Mouse (Mus musculus) hindbrain, postnatal 0 days (tissue): ENCODE measurements around the gene Adcy6. TPM values are rescaled to one million over a fixed set of nuclear protein-coding genes. Genes with fewer than 3 reads are reported as not detected.

Experiments
- ATAC-seq: fragments of 200-750 bp; cut with Nextera tagmentation; 2 replicates; pipeline ENCODE4 v1.8.0; 2017; ENCODE audit warnings: mild to moderate bottlenecking, moderate TSS enrichment, moderate library complexity
- DNase-seq: peaks from one replicate; pipeline ENCODE4 v3.0.0-alpha.2; 2015; ENCODE audit warnings: low spot score
- H3K27ac ChIP-seq: fragments of 300-500 bp; sonication (generic); 2 replicates; pipeline ENCODE4 v1.5.1; 2014; ENCODE audit warnings: mild to moderate bottlenecking
- H3K27me3 ChIP-seq: fragments of 300-500 bp; sonication (generic); 2 replicates; pipeline ENCODE4 v1.6.1; 2014; ENCODE audit warnings: low read length, mixed read lengths; ENCODE audit not compliant: insufficient read depth
- H3K36me3 ChIP-seq: fragments of 300-500 bp; sonication (generic); 2 replicates; pipeline ENCODE4 v1.6.1; 2014; ENCODE audit warnings: low read length, mixed read lengths; ENCODE audit not compliant: insufficient read depth
- H3K4me1 ChIP-seq: fragments of 300-500 bp; sonication (generic); 2 replicates; pipeline ENCODE4 v1.6.1; 2014; ENCODE audit warnings: antibody characterized with exemption, low read length, mixed read lengths; ENCODE audit not compliant: insufficient read depth
- H3K4me2 ChIP-seq: fragments of 300-500 bp; sonication (generic); 2 replicates; pipeline ENCODE4 v1.6.1; 2014; ENCODE audit warnings: low read depth, mild to moderate bottlenecking, low read length, moderate library complexity, mixed read lengths
- H3K4me3 ChIP-seq: fragments of 300-500 bp; sonication (generic); 2 replicates; pipeline ENCODE4 v1.5.1; 2014; ENCODE audit warnings: low read length
- H3K9ac ChIP-seq: fragments of 300-500 bp; sonication (generic); replicated peaks from 2 replicates; pipeline ENCODE4 v1.6.1; 2014; ENCODE audit warnings: mild to moderate bottlenecking, low read length, moderate library complexity, mixed read lengths
- H3K9me3 ChIP-seq: fragments of 300-500 bp; sonication (generic); 2 replicates; pipeline ENCODE4 v1.6.1; 2016; ENCODE audit warnings: low read length, mixed read lengths
- CTCF ChIP-seq: IDR thresholded peaks from 2 replicates; pipeline ENCODE4 v1.5.1; 2016; ENCODE audit warnings: antibody characterized with exemption, control low read depth, low read depth
- WGBS: fragments of 180-500 bp; shearing (Covaris S2); extraction: QIAGEN DNeasy Blood & Tissue Kit; methylation state at CpG from one replicate; pipeline ENCODE4 v1.1.7; 2014; 5-methylcytosine and 5-hydroxymethylcytosine counted together
- polyA plus RNA-seq: library from polyadenylated mRNA; unstranded; fragments of >200 nt; fragmentation: Nextera tagmentation; extraction: Ambion mirVana; gene quantifications from 2 replicates; pipeline ENCODE4 v1.2.1, GENCODE M21; 2015
- total RNA-seq: library from RNA; depleted of rRNA; stranded (reverse); fragments of >200 nt; gene quantifications from 2 replicates; pipeline ENCODE4 v1.2.3, GENCODE M21; 2014

The Adcy6 gene
- total and polyA plus RNA-seq, 2 experiments from 2014 or later = 6.2 to 43.2 TPM

DNA sequence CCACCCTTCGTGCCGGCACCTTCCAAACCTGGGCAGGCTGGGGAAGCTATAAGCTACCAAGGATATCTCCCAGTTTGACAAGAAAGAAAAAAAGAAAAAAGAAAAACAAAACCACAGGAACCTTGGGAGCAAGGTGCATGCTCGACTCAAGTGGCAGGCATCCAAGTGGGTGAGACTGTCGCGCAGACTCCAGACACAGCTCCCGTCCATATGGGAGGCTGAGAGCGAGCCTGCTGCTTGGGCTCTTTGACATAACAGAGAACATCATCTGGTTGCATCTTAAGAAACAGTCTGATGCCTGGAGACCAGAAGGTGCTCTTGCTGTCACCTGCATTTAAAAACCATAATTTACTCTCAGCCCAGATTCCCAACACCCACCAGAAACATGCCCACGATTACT, 27.5 kb downstream of the Adcy6 start:
- ATAC-seq (no peak), DNase-seq (no peak)
- Histone ChIP-seq H3K9me3 (no peaks in the 10 kb centered on the region), H3K4me3 (no peak overlapping the region), H3K27ac (no peak overlapping the region), H3K4me2 (no peak overlapping the region), H3K9ac (no peak overlapping the region), H3K36me3 (no peaks in the 10 kb centered on the region), H3K27me3 (no peaks in the 10 kb centered on the region), H3K4me1 (no peaks in the 10 kb centered on the region)
- TF ChIP-seq CTCF = no peak
- 71% methylated on average over 8 of the region's 8 CpGs for WGBS

DNA sequence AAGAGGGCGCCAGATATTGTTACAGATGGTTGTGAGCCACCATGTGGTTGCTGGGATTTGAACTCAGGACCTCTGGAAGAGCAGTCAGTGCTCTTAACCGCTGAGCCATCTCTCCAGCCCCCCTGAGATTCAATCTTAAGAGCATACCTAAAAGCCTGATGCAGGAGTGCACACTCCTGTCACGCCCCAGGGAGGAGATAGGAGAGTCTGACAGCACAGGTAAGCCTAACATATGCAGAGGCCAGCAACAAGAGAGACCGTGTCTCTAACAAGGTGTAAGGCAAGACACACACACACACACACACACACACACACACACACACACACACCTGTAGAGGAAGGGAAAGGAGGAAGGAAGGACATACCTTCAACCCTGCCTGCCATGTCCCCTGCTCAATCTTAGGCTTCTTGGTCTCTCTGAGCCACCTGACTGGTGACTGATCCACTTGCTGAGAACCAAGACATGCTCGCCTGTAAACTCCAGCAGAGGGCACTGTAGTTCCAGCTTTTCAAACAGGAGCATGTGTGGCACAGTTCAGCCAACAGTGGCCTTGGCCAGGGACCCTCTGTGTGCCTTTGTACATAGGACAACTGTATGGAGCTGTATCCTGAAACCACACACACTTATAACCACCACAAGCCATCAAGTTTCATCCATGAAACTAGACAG, 29.9 kb downstream of the Adcy6 start:
- Histone ChIP-seq H3K4me3 (no peak overlapping the region), H3K27me3 (no peaks in the 10 kb centered on the region), H3K27ac (no peak overlapping the region), H3K4me2 (no peak overlapping the region), H3K36me3 (no peaks in the 10 kb centered on the region), H3K9ac (no peak overlapping the region), H3K9me3 (no peaks in the 10 kb centered on the region), H3K4me1 (no peaks in the 10 kb centered on the region)
- WGBS = 44% methylated on average over 4 of the region's 5 CpGs
- DNase-seq (peak; percentile 93), ATAC-seq (peak; percentile 88)
- TF ChIP-seq CTCF = peak; percentile 94

DNA sequence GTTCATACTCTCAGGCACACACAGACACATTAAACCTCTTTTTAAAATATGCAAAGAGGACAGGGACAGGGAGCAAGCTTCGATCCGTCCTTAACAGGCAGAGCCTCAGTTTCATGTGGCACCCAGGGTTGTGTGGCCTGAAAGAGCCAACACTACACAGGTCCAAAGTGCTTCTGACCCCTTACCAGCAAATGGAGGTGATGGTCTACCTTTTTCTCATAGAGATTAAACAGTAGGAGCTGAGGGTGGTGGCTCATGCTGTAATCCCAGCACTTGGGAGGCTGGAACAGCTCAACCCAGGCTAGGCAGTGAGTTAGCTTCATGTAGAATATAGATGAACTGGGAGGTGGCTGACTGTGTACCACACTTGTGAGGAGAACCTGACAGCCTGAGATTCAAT, 30.6 kb downstream of the Adcy6 start:
- Histone ChIP-seq H3K4me1 (no peaks in the 10 kb centered on the region), H3K27ac (no peak overlapping the region), H3K4me2 (no peak overlapping the region), H3K9me3 (no peaks in the 10 kb centered on the region), H3K9ac (no peak overlapping the region), H3K4me3 (no peak overlapping the region), H3K27me3 (no peaks in the 10 kb centered on the region), H3K36me3 (no peaks in the 10 kb centered on the region)
- WGBS = 51% methylated on average over 2 of the region's 2 CpGs
- TF ChIP-seq CTCF = no peak
- ATAC-seq (no peak), DNase-seq (no peak)

DNA sequence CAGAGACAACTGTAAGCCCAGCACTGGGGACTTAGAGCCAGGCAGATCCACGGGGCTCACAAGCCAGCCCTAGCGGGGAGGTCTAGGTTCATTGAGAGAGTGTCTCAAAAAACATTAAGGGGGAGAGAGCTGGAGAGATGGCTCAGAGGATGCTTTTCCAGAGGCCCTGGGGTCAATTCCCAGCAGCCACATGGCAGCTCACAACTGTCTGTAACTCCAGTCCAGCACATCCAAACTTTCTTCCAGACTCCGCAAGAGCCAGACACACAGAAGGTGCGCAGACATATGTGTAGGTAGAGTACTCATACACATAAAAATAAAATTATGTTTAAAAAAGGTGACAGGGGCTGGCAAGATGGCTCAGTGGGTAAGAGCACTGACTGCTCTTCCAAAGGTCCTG, 36.6 kb downstream of the Adcy6 start:
- no peaks in the 10 kb centered on the region for H3K9me3 ChIP-seq
- H3K27me3 ChIP-seq = no peaks in the 10 kb centered on the region
- WGBS = 76% methylated on average over 4 of the region's 4 CpGs
- no peaks in the 10 kb centered on the region for H3K36me3 ChIP-seq
- no peak overlapping the region for H3K27ac ChIP-seq
- H3K4me3 ChIP-seq = no peak overlapping the region
- ATAC-seq = no peak
- peaks cover 6% of the 10 kb centered on the region; the same call in 1 of the 2 replicates for H3K4me1 ChIP-seq
- H3K4me2 ChIP-seq = no peak overlapping the region
- no peak for DNase-seq
- no peak overlapping the region for H3K9ac ChIP-seq
- no peak for TF ChIP-seq CTCF

DNA sequence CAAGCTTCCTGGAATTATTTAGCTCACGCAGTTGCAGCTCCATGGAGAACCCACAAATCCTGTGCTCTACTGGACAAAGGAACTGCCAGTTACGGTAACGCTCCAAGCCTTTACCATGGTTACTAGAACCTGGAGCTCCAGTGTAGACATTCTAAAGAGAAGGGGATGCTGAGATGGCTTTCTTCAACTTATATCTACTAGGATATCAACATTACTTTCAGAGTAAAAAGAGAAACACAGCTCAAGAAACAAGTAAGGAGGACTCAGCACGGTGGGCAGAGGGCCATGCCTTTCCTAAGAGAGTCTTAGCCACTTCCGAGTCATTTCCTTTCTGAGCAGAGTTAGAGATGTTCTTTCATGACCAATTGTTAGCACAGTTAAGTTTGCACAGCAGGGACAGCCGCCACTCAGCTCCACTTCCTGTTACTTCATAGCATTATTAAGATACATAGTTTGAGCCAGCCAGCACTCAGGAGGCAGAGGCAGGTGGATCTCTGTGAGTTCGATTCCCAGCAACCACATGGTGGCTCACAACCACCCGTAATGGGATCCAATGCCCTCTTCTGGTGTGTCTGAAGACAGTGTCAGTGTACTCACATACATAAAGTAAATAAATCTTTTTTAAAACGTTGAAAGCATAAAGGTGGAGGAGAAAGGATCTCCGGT, 38.9 kb downstream of the Adcy6 start, which contains the start of the genes Ccnt1 and 4930415O20Rik:
Gene Ccnt1 (minus strand): TSS at position 51 of the 666 bp plus-strand sequence.
Gene 4930415O20Rik (plus strand): TSS at position 132 of the 666 bp plus-strand sequence.
- Histone ChIP-seq H3K27ac (no peak within 1 kb of the TSS), H3K9me3 (no peaks in the 10 kb centered on the region), H3K27me3 (no peaks in the 10 kb centered on the region), H3K4me3 (no peak within 1 kb of the TSS), H3K9ac (no peak within 1 kb of the TSS), H3K36me3 (no peaks in the 10 kb centered on the region), H3K4me2 (no peak within 1 kb of the TSS), H3K4me1 (peaks cover 9% of the 10 kb centered on the region)
- 81% methylated on average over 10 of the region's 10 CpGs for WGBS
- ATAC-seq (no peak), DNase-seq (no peak)
- no peak for TF ChIP-seq CTCF

DNA sequence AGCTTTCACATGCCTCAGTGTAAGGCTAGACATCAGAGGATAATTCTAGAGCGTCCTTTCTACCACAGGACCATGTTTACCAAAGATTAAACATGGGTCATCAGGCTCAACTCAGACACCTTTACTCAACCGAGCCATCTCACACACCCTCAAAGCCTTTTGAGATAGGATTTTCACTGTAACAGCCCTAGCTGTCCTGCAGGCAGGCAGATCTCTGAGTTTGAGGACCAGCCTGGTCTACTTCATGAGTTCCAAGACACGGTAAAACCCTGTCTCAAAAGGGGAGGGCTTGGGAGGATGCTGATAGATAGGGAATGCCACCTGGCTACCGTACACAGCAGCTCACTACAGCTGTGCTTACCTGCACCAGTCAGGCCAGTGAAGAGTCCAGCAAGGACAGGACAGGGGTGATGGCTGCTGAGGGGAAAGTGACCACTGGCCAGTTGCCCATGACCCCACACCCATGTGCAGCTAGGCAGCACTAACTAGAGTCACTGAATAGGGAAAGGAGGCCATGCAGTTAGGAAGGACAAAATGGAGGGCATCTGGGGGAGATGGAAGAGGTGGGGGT, 40.0 kb downstream of the Adcy6 start:
- ATAC-seq (no peak), DNase-seq (no peak)
- no peak for TF ChIP-seq CTCF
- Histone ChIP-seq H3K27me3 (no peaks in the 10 kb centered on the region), H3K4me1 (peaks cover 9% of the 10 kb centered on the region), H3K4me3 (no peak overlapping the region), H3K9me3 (no peaks in the 10 kb centered on the region), H3K4me2 (no peak overlapping the region), H3K27ac (no peak overlapping the region), H3K9ac (no peak overlapping the region), H3K36me3 (no peaks in the 10 kb centered on the region)
- WGBS = 82% methylated on average over 4 of the region's 4 CpGs
